Mouse (Mus musculus) Patski (cell line): ENCODE data around the gene Car6. TPM values are rescaled to one million over a fixed set of nuclear protein-coding genes. Genes with fewer than 3 reads are reported as not detected.

Experiments
- ATAC-seq: fragments of 100-300 bp; one replicate; pipeline ENCODE4 v1.8.0; 2021
- CTCF ChIA-PET: fragments of 350-600 bp; sonication (Branson Sonifier 250); formaldehyde crosslinking; loops from one replicate; lab custom pipeline; 2022; ENCODE audit warnings: inconsistent platforms; lab: Charles Lee
- POLR2A ChIA-PET: fragments of 350-600 bp; sonication (Branson Sonifier 250); formaldehyde crosslinking; loops from one replicate; lab custom pipeline; 2022; ENCODE audit warnings: antibody characterized with exemption, inconsistent platforms; lab: Charles Lee
- DNase-seq: peaks from one replicate; pipeline ENCODE4 v3.0.0-alpha.2; 2011; ENCODE audit warnings: low read depth, low spot score
- H3K27me3 ChIP-seq: fragments of 371-371 bp; one replicate; pipeline ENCODE4 v1.5.1; 2021
- CTCF ChIP-seq: fragments of 100-300 bp; IDR thresholded peaks from one replicate; pipeline ENCODE4 v1.5.1; 2021
- in situ Hi-C: fragments of 300-500 bp; cut with MboI; formaldehyde crosslinking; loops from 3 replicates; pipeline ENCODE4 v1.11.1; 2018; ENCODE audit warnings: low pct_unique_long_range_greater_than_20kb, mixed read lengths
- polyA plus RNA-seq: library from polyadenylated mRNA; unstranded; gene quantifications from one replicate; pipeline ENCODE4 v1.2.3, GENCODE M21; 2021

Gene Car6
- polyA plus RNA-seq, 1 experiment from 2014 or later, result not detected

- DNase-seq (no peak), ATAC-seq (no peak)
- POLR2A ChIA-PET, result no interaction called here
- TF ChIP-seq CTCF, result no peak
- CTCF ChIA-PET, result no interaction called here
- no peaks in the 10 kb centered on the region for H3K27me3 ChIP-seq
- in situ Hi-C loops, result loop anchor here (10.0 kb wide), 1 partner anchor 95 kb away; no protein-coding TSS in a partner anchor
Observed at GRCm38 (mm10) chr4:150229747-150230390, 28.7 kb upstream of the Car6 start.

DNA sequence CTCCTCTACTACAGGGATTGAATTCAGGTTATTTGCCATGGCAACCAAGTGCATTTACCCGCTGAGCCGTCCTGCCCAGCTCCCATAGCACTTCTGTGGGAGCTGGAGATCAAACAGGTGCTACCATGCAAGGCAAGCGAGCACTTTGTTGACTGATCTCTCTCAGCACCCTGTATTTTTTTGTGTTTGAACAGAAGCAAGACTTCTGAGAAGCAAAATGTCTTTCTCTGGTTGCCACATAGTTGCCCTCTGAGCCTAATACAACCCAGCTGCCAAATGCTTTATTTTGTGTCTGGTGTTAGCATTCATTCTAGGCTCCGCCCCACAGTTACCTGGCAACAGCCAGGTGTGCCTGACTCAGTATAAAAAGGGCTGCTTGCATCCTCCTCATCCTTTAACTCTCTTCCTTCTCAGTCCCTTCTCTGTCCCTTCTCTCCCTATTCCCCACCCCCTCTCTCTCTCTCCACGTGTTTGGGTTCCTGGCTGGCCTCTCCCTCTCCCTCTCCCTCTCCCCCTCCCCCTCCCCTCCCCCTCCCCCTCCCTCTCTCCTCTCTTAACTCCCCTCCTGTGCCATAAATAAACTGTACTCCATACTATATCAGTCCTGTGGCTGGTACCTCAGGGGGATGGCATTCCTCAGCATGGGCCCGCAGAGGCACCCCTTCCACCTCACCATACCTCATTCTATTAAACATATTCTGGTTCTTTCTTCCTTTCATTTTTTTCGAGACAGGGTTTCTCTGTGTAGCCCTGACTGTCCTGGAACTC lies 27.6 kb upstream of the Car6 start:
- in situ Hi-C loops, result loop anchor here (10.0 kb wide), 1 partner anchor 94 kb away; no protein-coding TSS in a partner anchor
- no peak for TF ChIP-seq CTCF
- DNase-seq (no peak), ATAC-seq (no peak)
- POLR2A ChIA-PET, result no interaction called here
- CTCF ChIA-PET, result no interaction called here
- no peaks in the 10 kb centered on the region for H3K27me3 ChIP-seq

- DNase-seq, result no peak
- ATAC-seq, result no peak
- POLR2A ChIA-PET, result no interaction called here
- CTCF ChIA-PET, result interaction anchor here (1.4 kb wide), 1 partner anchor 17 kb away, joined by 4 read pairs; no protein-coding TSS in a partner anchor
- no peak for TF ChIP-seq CTCF
- in situ Hi-C loops, result loop anchor here (10.0 kb wide), 1 partner anchor 92 kb away; no protein-coding TSS in a partner anchor
- H3K27me3 ChIP-seq, result no peaks in the 10 kb centered on the region
Observed at GRCm38 (mm10) chr4:150226818-150227688, 25.9 kb upstream of the Car6 start.

DNA sequence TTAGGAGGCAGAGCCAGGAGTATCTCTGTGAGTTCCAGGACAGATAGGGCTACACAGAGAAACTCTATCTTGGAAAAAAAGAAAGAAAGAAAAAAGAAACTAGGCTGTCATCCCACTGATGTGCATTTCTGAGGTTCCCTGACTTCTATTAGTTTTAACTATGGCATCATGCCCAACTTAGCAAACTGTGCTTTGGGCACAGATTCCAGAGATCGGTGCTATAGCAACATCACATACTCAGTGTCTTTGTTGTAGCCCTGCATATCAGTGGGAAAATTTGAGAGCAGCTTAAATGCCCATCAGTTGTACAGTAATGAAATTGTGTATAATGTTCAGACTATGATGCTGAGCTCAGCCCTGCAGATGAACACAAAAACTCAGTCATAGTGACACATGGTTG lies 24.6 kb upstream of the Car6 start:
- POLR2A ChIA-PET, result no interaction called here
- ATAC-seq, result no peak
- in situ Hi-C loops, result loop anchor here (10.0 kb wide), 1 partner anchor 91 kb away; no protein-coding TSS in a partner anchor
- no peak for TF ChIP-seq CTCF
- CTCF ChIA-PET, result interaction anchor here (0.6 to 1.6 kb wide), 3 partner anchors 18 to 239 kb away, joined by 3 to 4 read pairs (median 3); no protein-coding TSS in a partner anchor
- no peaks in the 10 kb centered on the region for H3K27me3 ChIP-seq
- no peak for DNase-seq

DNA sequence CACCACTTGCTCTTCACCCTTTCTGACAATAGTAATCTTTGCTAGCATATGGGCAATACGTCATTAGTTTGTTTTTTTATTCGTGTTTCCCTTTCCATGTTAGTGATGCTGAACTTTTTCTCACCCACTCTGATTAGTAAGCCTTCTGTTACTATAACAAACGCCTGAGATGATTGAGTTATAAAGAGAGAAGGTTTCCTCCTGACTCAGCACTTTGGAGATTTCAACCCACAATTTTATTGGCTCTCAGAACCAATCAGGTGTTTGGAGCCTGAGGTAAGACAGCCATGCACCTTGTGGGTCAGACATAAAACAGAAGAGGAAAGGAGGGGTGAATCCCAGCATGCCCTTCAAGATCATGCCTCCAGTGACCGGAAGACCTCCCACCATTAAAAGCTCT lies 22.7 kb upstream of the Car6 start:
- no peak for TF ChIP-seq CTCF
- ChIA-PET CTCF (no interaction called here), POLR2A (no interaction called here)
- H3K27me3 ChIP-seq, result no peaks in the 10 kb centered on the region
- ATAC-seq, result no peak
- no peak for DNase-seq
- in situ Hi-C loops, result loop anchor here (5.0 to 10.0 kb wide), 2 partner anchors 37 to 89 kb away; no protein-coding TSS in a partner anchor

GRCm38 (mm10) chr4:150221017-150221640 lies 20.0 kb upstream of the Car6 start:
- DNase-seq, result no peak
- in situ Hi-C loops, result loop anchor here (5.0 to 10.0 kb wide), 2 partner anchors 34 to 86 kb away; no protein-coding TSS in a partner anchor
- H3K27me3 ChIP-seq, result no peaks in the 10 kb centered on the region
- ChIA-PET POLR2A (no interaction called here), CTCF (interaction anchor here (0.9 to 1.4 kb wide), 2 partner anchors 13 to 19 kb away, joined by 3 read pairs; no protein-coding TSS in a partner anchor)
- no peak for ATAC-seq
- no peak for TF ChIP-seq CTCF

- ATAC-seq (no peak), DNase-seq (no peak)
- in situ Hi-C loops, result loop anchor here (5.0 to 10.0 kb wide), 2 partner anchors 33 to 86 kb away; no protein-coding TSS in a partner anchor
- no peaks in the 10 kb centered on the region for H3K27me3 ChIP-seq
- no peak for TF ChIP-seq CTCF
- CTCF ChIA-PET, result interaction anchor here (0.9 to 1.4 kb wide), 2 partner anchors 13 to 19 kb away, joined by 3 read pairs; no protein-coding TSS in a partner anchor
- POLR2A ChIA-PET, result no interaction called here
Observed at GRCm38 (mm10) chr4:150220584-150220983, 19.5 kb upstream of the Car6 start.

DNA sequence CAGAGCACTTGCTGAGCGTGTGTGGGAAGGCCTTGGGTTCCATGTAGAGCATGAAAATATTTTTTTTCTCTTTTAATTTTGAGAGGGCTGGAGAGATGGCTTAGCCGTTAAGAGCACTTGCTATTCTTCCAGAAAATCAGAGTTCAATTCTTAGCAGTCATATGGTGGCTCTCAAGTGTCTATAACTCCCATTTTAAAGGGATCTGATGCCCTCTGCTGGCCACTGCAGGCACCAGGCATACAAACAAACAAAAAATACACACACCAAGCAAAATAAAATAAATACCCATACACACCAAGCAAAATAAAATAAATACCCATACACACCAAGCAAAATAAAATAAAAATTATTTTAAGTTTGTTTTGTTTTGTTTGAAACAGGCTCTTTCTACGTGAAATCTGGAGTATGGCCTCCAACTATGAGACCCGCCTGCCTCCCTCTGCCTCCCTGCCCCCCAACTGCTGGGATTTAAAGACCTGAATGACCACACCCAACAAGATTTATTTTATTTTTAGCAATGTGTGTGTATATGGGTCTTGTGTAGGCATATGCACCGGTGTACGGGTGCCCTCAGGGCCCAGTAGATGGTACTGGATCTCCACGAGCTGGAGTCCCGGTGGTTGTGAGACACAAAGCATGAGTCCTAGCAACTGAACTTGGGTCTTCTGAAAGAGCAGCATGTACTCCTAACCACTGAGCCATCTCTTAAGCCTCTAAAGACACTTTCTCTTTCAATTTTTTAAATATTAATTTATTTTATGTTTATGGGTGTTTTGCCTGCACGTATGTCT lies 18.6 kb upstream of the Car6 start:
- ChIA-PET CTCF (interaction anchor here (1.4 kb wide), 1 partner anchor 20 kb away, joined by 3 read pairs; no protein-coding TSS in a partner anchor), POLR2A (no interaction called here)
- in situ Hi-C loops, result loop anchor here (5.0 to 10.0 kb wide), 2 partner anchors 32 to 85 kb away; no protein-coding TSS in a partner anchor
- no peak for DNase-seq
- H3K27me3 ChIP-seq, result no peaks in the 10 kb centered on the region
- ATAC-seq, result no peak
- TF ChIP-seq CTCF, result peak; percentile 80

DNA sequence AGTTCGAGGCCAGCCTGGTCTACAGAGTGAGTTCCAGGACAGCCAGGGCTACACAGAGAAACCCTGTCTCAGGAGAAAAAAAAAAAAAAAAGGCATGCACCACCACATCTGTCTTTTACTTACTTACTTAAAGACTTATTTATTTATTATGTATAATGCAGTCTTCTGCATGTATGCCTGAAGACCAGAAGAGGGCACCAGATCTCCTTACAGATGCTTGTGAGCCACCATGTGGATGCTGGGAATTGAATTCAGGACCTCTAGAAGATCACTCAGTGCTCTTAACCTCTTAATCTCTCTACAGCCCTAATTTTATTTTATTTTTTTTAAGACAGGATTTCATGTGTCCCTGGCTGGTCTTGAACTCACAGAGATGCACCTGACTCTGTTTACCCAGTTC lies 16.8 kb upstream of the Car6 start:
- TF ChIP-seq CTCF, result peak; percentile 10
- in situ Hi-C loops, result no loop called here
- CTCF ChIA-PET, result no interaction called here

More for the DNA sequence above, 16.8 kb upstream of the Car6 start:
- H3K27me3 ChIP-seq, result no peaks in the 10 kb centered on the region
- DNase-seq (no peak), ATAC-seq (no peak)
- POLR2A ChIA-PET, result no interaction called here
